Mouse (Mus musculus): ENCODE results near the gene Zfp827. TPM values are rescaled to one million over a fixed set of nuclear protein-coding genes. Genes with fewer than 3 reads are reported as not detected.

Gene Zfp827
- polyA plus RNA-seq, 1 experiment, result 9.6 TPM

DNA sequence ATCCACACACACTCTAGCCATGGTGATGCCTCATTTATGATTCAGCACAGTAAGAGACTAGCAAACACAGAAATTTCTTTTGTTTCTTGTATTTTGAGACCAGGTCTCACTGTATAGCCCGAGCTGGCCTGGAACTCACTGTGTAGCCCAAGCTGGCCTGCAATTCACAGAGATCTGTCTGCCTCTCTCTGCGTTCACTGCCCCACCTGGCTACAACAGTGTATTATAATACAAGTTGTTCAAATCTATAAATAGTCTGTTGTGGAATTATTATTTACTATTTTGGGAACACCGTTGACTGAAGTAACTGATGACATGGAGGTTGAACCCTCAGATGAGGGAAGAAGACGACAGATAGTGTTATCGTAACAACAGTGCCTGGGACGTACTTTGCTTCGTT lies 66.9 kb downstream of the Zfp827 start:
- no peaks in the 10 kb centered on the region; the same call in 1 of the 2 replicates for H3K36me3 ChIP-seq (ENCODE audit: control insufficient read depth, insufficient read depth, low read length)
- DNase-seq, result no peak
- 87% methylated on average over 7 of the region's 7 CpGs for whole genome bisulfite sequencing
- H3K27ac ChIP-seq (ENCODE audit: insufficient read depth, low read depth, low read length), result no peak overlapping the region
- TF ChIP-seq POLR2A (IDR thresholded peaks at IDR 0.05; ENCODE audit: low read depth, low read length), result no peak
- TF ChIP-seq CTCF (conservative IDR thresholded peaks at IDR 0.05; ENCODE audit: insufficient read depth, insufficient read length, low read depth, low read length), result no peak
- peaks cover 2% of the 10 kb centered on the region; the same call in 1 of the 2 replicates for H3K4me1 ChIP-seq (ENCODE audit: control insufficient read depth, insufficient read depth, low read length)
- no peaks in the 10 kb centered on the region for H3K27me3 ChIP-seq (replicated peaks; ENCODE audit: control insufficient read depth, insufficient read depth, low read length)
- no peak overlapping the region for H3K4me3 ChIP-seq (ENCODE audit: insufficient read depth, low read depth, low read length)

DNA sequence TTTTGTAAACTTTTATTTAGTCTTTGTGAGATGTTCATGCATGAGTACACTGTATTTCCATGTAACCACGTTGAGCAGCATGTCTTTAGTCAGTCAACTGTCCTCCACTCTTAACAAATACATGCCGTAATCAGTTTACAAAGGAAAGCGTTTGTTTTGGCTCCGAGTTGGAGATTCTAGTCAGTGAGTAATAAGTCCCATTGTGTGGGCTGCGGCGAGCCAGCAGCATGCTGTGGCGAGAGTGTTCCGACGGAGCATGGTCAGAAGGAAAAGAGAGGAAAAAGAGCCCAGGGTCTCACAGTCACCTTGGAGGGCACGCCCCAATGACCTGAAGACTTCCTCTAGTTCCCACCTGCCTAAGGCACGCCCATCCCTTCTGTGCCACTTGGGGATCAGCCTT lies 68.7 kb downstream of the Zfp827 start:
- Histone ChIP-seq H3K36me3 (ENCODE audit: control insufficient read depth, insufficient read depth, low read length) (no peaks in the 10 kb centered on the region; the same call in 1 of the 2 replicates), H3K27ac (ENCODE audit: insufficient read depth, low read depth, low read length) (no peak overlapping the region), H3K4me3 (ENCODE audit: insufficient read depth, low read depth, low read length) (no peak overlapping the region), H3K27me3 (replicated peaks; ENCODE audit: control insufficient read depth, insufficient read depth, low read length) (no peaks in the 10 kb centered on the region), H3K4me1 (ENCODE audit: control insufficient read depth, insufficient read depth, low read length) (peaks cover 2% of the 10 kb centered on the region; the same call in 1 of the 2 replicates)
- WGBS, result 60% methylated on average over 11 of the region's 11 CpGs
- TF ChIP-seq POLR2A (IDR thresholded peaks at IDR 0.05; ENCODE audit: low read depth, low read length), result no peak
- TF ChIP-seq CTCF (conservative IDR thresholded peaks at IDR 0.05; ENCODE audit: insufficient read depth, insufficient read length, low read depth, low read length), result no peak
- no peak for DNase-seq

GRCm38 (mm10) chr8:79102707-79103106 lies 74.5 kb downstream of the Zfp827 start:
- TF ChIP-seq CTCF (conservative IDR thresholded peaks at IDR 0.05; ENCODE audit: insufficient read depth, insufficient read length, low read depth, low read length), result no peak
- TF ChIP-seq POLR2A (IDR thresholded peaks at IDR 0.05; ENCODE audit: low read depth, low read length), result no peak
- Histone ChIP-seq H3K36me3 (ENCODE audit: control insufficient read depth, insufficient read depth, low read length) (no peaks in the 10 kb centered on the region), H3K27ac (ENCODE audit: insufficient read depth, low read depth, low read length) (no peak overlapping the region), H3K4me3 (ENCODE audit: insufficient read depth, low read depth, low read length) (no peak overlapping the region), H3K27me3 (replicated peaks; ENCODE audit: control insufficient read depth, insufficient read depth, low read length) (no peaks in the 10 kb centered on the region), H3K4me1 (ENCODE audit: control insufficient read depth, insufficient read depth, low read length) (peaks cover 16% of the 10 kb centered on the region)
- WGBS, result 80% methylated on average over 4 of the region's 4 CpGs
- DNase-seq, result no peak

DNA sequence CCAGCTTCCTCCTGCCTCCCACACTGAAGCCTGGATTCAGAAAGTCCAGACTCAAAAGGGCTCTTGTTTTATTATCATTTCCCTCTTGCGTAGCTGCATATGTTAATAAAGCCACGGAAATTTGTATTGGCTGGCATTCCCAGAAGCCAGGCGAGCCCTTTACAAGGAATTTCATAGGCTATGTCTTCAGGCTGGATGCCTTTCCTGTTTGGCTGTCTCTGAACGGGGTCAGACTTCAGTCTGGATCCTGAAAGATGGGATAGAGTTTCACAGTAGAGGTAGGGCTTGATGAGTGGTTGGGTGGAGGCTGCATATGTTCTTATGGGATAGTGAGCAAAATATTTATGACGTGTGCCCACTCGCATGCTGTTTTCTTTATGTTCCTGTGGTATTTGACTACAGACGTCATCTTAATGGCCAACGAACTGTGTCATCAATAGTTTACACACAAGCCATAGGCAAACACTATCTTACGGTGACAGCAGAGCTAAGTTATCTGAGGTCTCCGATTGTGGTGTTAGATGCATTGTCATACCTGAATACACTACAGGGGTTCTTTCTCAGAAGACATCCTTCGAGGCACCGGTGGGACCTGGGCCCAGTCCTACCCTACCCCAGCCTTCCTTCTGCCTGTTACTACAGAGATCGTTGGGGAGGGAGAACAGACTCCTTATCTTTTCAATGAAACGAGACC lies 75.1 kb downstream of the Zfp827 start:
- DNase-seq, result no peak
- Histone ChIP-seq H3K27me3 (replicated peaks; ENCODE audit: control insufficient read depth, insufficient read depth, low read length) (no peaks in the 10 kb centered on the region), H3K27ac (ENCODE audit: insufficient read depth, low read depth, low read length) (no peak overlapping the region), H3K4me3 (ENCODE audit: insufficient read depth, low read depth, low read length) (no peak overlapping the region), H3K4me1 (ENCODE audit: control insufficient read depth, insufficient read depth, low read length) (peaks cover 16% of the 10 kb centered on the region), H3K36me3 (ENCODE audit: control insufficient read depth, insufficient read depth, low read length) (no peaks in the 10 kb centered on the region)
- no peak for TF ChIP-seq CTCF (conservative IDR thresholded peaks at IDR 0.05; ENCODE audit: insufficient read depth, insufficient read length, low read depth, low read length)
- TF ChIP-seq POLR2A (IDR thresholded peaks at IDR 0.05; ENCODE audit: low read depth, low read length), result no peak
- 72% methylated on average over 14 of the region's 14 CpGs for whole genome bisulfite sequencing

DNA sequence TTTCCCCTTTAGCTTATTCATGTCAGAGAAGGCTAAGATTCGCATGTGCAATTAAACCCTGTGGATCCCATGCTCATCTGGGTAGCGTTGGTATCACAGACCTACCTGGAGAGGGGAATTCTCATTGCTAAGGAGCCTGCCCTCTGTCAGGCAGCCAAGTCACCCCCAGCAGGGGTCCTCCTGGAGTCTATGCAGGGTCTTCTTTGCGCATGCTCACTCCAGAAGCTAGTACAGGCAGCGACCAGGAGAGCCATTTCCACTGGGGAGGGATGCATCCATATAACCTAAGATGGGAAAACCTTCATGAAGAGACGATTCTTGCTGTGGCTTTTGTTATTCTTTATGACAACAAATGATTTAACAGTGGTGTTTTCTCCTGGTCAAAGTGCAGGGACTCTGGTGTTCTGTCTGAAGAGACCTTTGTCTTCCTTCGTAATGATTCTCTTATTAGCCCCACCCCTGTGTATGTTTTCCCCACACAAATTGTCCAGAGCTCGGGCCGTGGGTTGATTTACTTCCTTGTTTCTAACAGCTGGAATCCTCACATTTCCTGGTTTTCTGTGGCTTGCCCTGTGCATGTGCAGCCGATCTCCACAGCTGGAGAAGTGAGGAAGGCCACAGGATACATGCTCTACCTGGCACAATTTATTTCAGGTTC lies 75.8 kb downstream of the Zfp827 start:
- Histone ChIP-seq H3K4me3 (ENCODE audit: insufficient read depth, low read depth, low read length) (no peak overlapping the region), H3K27me3 (replicated peaks; ENCODE audit: control insufficient read depth, insufficient read depth, low read length) (no peaks in the 10 kb centered on the region), H3K4me1 (ENCODE audit: control insufficient read depth, insufficient read depth, low read length) (peaks cover 16% of the 10 kb centered on the region), H3K36me3 (ENCODE audit: control insufficient read depth, insufficient read depth, low read length) (no peaks in the 10 kb centered on the region), H3K27ac (ENCODE audit: insufficient read depth, low read depth, low read length) (peak overlapping the region; percentile 41)
- 37% methylated on average over 9 of the region's 9 CpGs for WGBS
- TF ChIP-seq CTCF (conservative IDR thresholded peaks at IDR 0.05; ENCODE audit: insufficient read depth, insufficient read length, low read depth, low read length) (no peak), POLR2A (IDR thresholded peaks at IDR 0.05; ENCODE audit: low read depth, low read length) (no peak)
- peak; percentile 59 for DNase-seq

- peak; percentile 24 for DNase-seq
These were observed 76.4 kb downstream of the Zfp827 start for GRCm38 (mm10) chr8:79104634-79105033.

DNA sequence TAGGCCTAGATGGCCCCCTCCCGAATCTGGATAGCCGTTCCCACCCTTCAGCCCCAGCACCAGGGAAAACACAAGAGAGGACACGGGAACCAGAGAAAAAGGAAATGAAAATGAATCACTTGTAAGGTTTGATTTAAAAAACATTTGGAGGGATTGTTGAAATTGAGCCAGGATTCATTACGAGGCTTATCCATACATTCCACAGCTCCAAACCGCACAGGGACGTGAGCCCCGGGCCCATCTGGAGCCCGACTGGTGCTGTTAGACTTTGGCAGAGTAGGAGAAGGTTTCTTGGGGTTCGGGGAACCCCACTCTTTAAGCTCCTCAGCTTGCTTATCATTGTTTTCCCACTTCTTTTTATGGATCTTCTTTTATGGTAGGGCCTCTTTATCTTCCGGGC lies 76.9 kb downstream of the Zfp827 start:
- Histone ChIP-seq H3K36me3 (ENCODE audit: control insufficient read depth, insufficient read depth, low read length) (no peaks in the 10 kb centered on the region), H3K4me3 (ENCODE audit: insufficient read depth, low read depth, low read length) (no peak overlapping the region), H3K27ac (ENCODE audit: insufficient read depth, low read depth, low read length) (no peak overlapping the region), H3K27me3 (replicated peaks; ENCODE audit: control insufficient read depth, insufficient read depth, low read length) (no peaks in the 10 kb centered on the region), H3K4me1 (ENCODE audit: control insufficient read depth, insufficient read depth, low read length) (peaks cover 16% of the 10 kb centered on the region)
- DNase-seq, result no peak
- 88% methylated on average over 10 of the region's 10 CpGs for WGBS
- no peak for TF ChIP-seq CTCF (conservative IDR thresholded peaks at IDR 0.05; ENCODE audit: insufficient read depth, insufficient read length, low read depth, low read length)
- no peak for TF ChIP-seq POLR2A (IDR thresholded peaks at IDR 0.05; ENCODE audit: low read depth, low read length)

More at GRCm38 (mm10) chr8:79104634-79105033, 76.4 kb downstream of the Zfp827 start:
- Histone ChIP-seq H3K4me3 (ENCODE audit: insufficient read depth, low read depth, low read length) (no peak overlapping the region), H3K27me3 (replicated peaks; ENCODE audit: control insufficient read depth, insufficient read depth, low read length) (no peaks in the 10 kb centered on the region), H3K27ac (ENCODE audit: insufficient read depth, low read depth, low read length) (peak overlapping the region; percentile 41; the same call in 1 of the 2 replicates), H3K36me3 (ENCODE audit: control insufficient read depth, insufficient read depth, low read length) (no peaks in the 10 kb centered on the region), H3K4me1 (ENCODE audit: control insufficient read depth, insufficient read depth, low read length) (peaks cover 16% of the 10 kb centered on the region)
- WGBS, result 36% methylated on average over 9 of the region's 9 CpGs
- TF ChIP-seq POLR2A (IDR thresholded peaks at IDR 0.05; ENCODE audit: low read depth, low read length) (no peak), CTCF (conservative IDR thresholded peaks at IDR 0.05; ENCODE audit: insufficient read depth, insufficient read length, low read depth, low read length) (no peak)
